Mouse (Mus musculus) bone marrow macrophage, adult 2 months (primary cell): ENCODE results near the gene Pcbp3. TPM values are rescaled to one million over a fixed set of nuclear protein-coding genes. Genes with fewer than 3 reads are reported as not detected.
"Not testable (repeated sequence)": the region's sequence is repeated elsewhere in the genome, so short reads cannot be mapped to it uniquely, and the experiment has no call there.

Experiments used
- H3K27ac ChIP-seq: 2 replicates; pipeline ENCODE4 v1.5.1; 2012; ENCODE audit warnings: low read depth, low read length; ENCODE audit not compliant: insufficient read depth
- H3K4me1 ChIP-seq: 2 replicates; pipeline ENCODE4 v1.6.1; 2012; ENCODE audit warnings: low read length; ENCODE audit not compliant: control insufficient read depth, insufficient read depth
- H3K4me3 ChIP-seq: 2 replicates; pipeline ENCODE4 v1.5.1; 2012; ENCODE audit warnings: mild to moderate bottlenecking, low read length, moderate library complexity; ENCODE audit not compliant: insufficient read depth
- CTCF ChIP-seq: IDR thresholded peaks from 2 replicates; pipeline ENCODE4 v1.5.1; 2012; ENCODE audit warnings: low read depth, mild to moderate bottlenecking, low read length, moderate library complexity
- POLR2A ChIP-seq: IDR thresholded peaks from 2 replicates; pipeline ENCODE4 v1.6.1; 2012; ENCODE audit warnings: mild to moderate bottlenecking, low read depth, low read length, borderline replicate concordance
- polyA plus RNA-seq: library from polyadenylated mRNA; stranded (reverse); fragments of >200 nt; gene quantifications from 2 replicates; pipeline ENCODE4 v1.2.4, GENCODE M21; 2012; ENCODE audit not compliant: missing spikeins, insufficient read depth, insufficient read length

Gene Pcbp3
- polyA plus RNA-seq, 1 experiment = 6.1 TPM

- no peak overlapping the region for H3K4me3 ChIP-seq
- TF ChIP-seq CTCF = no peak
- TF ChIP-seq POLR2A = no peak
- H3K27ac ChIP-seq = no peak overlapping the region
- no peaks in the 10 kb centered on the region for H3K4me1 ChIP-seq
Measured at GRCm38 (mm10) chr10:76976699-76977098, 15.0 kb upstream of the Pcbp3 start.

DNA sequence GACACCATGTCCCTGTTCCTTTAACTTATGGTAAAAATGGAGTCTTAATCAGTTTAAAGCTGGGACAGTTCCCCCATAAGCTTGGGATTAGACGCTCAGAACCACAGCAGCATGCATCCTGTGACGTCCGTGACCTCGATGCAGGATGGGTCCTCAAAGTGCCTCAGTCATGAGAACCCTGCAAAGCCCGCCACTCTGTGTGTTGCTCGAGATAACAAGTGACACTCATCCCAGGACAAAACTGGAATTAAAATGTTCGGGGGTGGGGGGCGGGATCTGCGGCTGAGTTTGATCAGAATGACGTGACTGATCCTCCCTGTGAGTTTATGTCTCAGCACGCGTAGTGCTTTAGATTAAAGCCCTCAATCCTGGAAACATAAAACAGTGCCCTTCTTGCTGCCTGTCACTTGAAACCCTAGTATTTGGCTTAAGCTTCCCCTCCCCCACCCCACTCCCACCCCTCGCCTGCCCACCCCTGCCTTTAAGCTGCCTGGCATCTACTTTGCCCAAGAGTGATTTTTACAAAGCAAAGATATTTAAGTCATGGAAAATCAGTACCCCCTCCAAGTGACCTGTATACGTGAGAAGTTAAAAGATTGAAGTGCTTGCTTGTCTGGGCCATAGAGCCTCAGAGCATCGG, 12.2 kb upstream of the Pcbp3 start:
- H3K27ac ChIP-seq = no peak overlapping the region
- H3K4me3 ChIP-seq = no peak overlapping the region
- no peaks in the 10 kb centered on the region for H3K4me1 ChIP-seq
- no peak for TF ChIP-seq POLR2A
- no peak for TF ChIP-seq CTCF

DNA sequence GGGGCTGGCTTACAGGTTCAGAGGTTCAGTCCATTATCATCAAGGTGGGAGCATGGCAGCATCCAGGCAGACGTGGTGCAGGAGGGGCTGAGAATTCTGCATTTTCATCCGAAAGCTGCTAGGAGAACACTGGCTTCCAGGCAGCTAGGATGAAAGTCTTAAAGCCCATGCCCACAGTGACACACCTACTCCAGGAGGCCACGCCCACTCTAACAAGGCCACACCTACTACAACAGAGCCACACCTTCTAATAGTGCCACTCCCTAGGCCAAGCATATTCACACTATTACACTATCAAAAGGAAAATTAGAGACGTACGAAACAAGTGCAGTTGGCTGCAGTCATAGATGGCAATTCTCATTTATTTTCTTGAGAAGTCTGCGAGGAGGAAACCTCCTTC, 10.6 kb upstream of the Pcbp3 start:
- H3K4me3 ChIP-seq, H3K4me1 ChIP-seq, H3K27ac ChIP-seq: not testable (repeated sequence)

DNA sequence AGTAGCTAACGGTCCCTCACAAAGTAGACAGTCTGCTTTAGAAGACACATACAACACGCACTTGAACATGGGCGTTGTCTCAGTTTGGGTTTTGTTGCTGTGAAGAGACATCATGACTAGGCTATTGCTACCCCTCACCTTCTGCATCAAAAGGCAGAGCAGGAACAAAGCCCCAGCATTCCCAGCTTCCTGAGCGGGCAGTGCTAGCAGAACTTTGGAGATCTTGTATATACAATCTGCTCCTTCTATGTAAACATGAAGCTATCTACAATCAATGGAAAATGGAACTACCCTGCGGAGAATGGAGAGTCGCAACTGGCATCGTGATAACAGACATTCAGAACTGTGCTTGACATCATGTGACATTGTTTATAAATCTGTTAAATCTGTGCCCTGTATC, 9.3 kb upstream of the Pcbp3 start:
- TF ChIP-seq POLR2A = no peak
- TF ChIP-seq CTCF = no peak
- Histone ChIP-seq H3K4me3 (no peak overlapping the region), H3K27ac (no peak overlapping the region), H3K4me1 (no peaks in the 10 kb centered on the region)

DNA sequence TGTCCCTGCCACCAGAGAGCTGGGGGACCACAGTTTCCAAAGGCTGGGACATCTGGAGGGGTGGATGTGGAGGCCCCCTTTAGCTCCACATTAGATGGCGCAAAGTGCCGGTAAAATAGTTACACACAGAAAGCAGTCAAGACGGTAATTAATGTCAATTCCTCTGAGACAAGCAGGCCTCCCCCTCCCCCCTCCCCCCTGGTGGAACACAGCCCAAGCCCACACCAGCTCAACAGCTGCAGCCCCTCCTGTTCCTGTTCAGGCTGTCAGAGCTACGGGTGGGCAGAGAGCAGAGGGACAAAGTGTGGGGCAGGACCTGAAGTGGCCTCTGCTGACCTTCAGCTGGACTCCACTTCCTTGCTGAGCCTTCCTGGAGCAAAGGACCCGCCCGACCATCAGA, 2.7 kb upstream of the Pcbp3 start:
- Histone ChIP-seq H3K27ac (no peak overlapping the region), H3K4me1 (peaks cover 2% of the 10 kb centered on the region; the same call in 1 of the 2 replicates), H3K4me3 (no peak overlapping the region)
- TF ChIP-seq POLR2A (no peak), CTCF (no peak)

- TF ChIP-seq CTCF (no peak), POLR2A (no peak)
- no peak overlapping the region for H3K4me3 ChIP-seq
- H3K27ac ChIP-seq = no peak overlapping the region
- H3K4me1 ChIP-seq = peaks cover 2% of the 10 kb centered on the region; the same call in 1 of the 2 replicates
Measured at GRCm38 (mm10) chr10:76963997-76964396, 2.3 kb upstream of the Pcbp3 start.

- Histone ChIP-seq H3K4me3 (no peak overlapping the region), H3K4me1 (peaks cover 2% of the 10 kb centered on the region; the same call in 1 of the 2 replicates), H3K27ac (no peak overlapping the region)
- TF ChIP-seq POLR2A = no peak
- TF ChIP-seq CTCF = no peak
Measured at GRCm38 (mm10) chr10:76961156-76961555, 531 bp downstream of the Pcbp3 start.

- Histone ChIP-seq H3K27ac (no peak overlapping the region), H3K4me3 (no peak overlapping the region), H3K4me1 (peaks cover 2% of the 10 kb centered on the region; the same call in 1 of the 2 replicates)
- TF ChIP-seq CTCF = no peak
- TF ChIP-seq POLR2A = no peak
Measured at GRCm38 (mm10) chr10:76958201-76958600, 3.5 kb downstream of the Pcbp3 start.

GRCm38 (mm10) chr10:76956200-76956599, 5.5 kb downstream of the Pcbp3 start:
- no peak for TF ChIP-seq POLR2A
- TF ChIP-seq CTCF = no peak
- Histone ChIP-seq H3K4me3 (no peak overlapping the region), H3K4me1 (no peaks in the 10 kb centered on the region), H3K27ac (no peak overlapping the region)

DNA sequence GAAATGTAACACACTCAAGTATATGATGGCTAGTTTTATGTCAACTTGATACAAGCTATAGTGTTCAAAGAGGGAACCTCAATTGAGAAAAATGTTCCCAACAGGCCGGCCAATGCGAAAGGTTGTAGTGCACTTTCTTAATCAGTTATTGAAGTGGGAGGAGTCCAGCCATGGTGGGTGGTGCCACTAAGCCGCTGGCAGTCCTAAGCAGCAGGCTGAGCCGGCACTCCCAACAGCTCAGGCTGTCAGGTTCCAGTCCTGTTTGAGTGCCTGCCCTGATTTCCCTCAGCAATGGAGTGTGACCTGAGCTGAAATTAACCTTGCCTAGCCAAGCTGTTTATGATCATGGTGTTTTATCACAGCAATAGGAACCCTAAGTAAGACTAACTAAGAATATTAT, 20.6 kb downstream of the Pcbp3 start:
- Histone ChIP-seq H3K4me3 (no peak overlapping the region), H3K27ac (no peak overlapping the region), H3K4me1 (no peaks in the 10 kb centered on the region)
- TF ChIP-seq CTCF (no peak), POLR2A (no peak)

GRCm38 (mm10) chr10:76936827-76937226, 24.9 kb downstream of the Pcbp3 start:
- H3K4me1 ChIP-seq = no peaks in the 10 kb centered on the region
- no peak overlapping the region for H3K27ac ChIP-seq
- no peak overlapping the region for H3K4me3 ChIP-seq
- no peak for TF ChIP-seq POLR2A
- no peak for TF ChIP-seq CTCF
